Mouse (Mus musculus): ENCODE measurements at regions not wholly inside any gene's neighbourhood (a gene's known extent, or its start where the extent isn't known, plus 50 kb on each side); places are given as distances from the start of the nearest gene placed in this dataset.

GRCm38 (mm10) chr15:61380666-61381065 is 457.9 kb upstream of the A1bg start:
- Histone ChIP-seq H3K27ac (no peak overlapping the region), H3K9ac (no peak overlapping the region), H3K27me3 (no peaks in the 10 kb centered on the region), H3K4me2 (replicated peaks) (no peak overlapping the region), H3K36me3 (no peaks in the 10 kb centered on the region), H3K9me3 (no peaks in the 10 kb centered on the region), H3K4me3 (no peak overlapping the region), H3K4me1 (no peaks in the 10 kb centered on the region)
- no peak for ATAC-seq (ENCODE audit: insufficient number of reproducible peaks, insufficient read depth, low FRiP score, low TSS enrichment)
- WGBS, result 48% methylated on average over 3 of the region's 3 CpGs

- Histone ChIP-seq H3K27me3 (no peaks in the 10 kb centered on the region), H3K4me1 (no peaks in the 10 kb centered on the region), H3K36me3 (no peaks in the 10 kb centered on the region), H3K4me3 (no peak overlapping the region), H3K9ac (no peak overlapping the region), H3K9me3 (no peaks in the 10 kb centered on the region), H3K27ac (no peak overlapping the region), H3K4me2 (replicated peaks) (no peak overlapping the region)
- ATAC-seq (ENCODE audit: insufficient number of reproducible peaks, insufficient read depth, low FRiP score, low TSS enrichment), result no peak
- 70% methylated on average over 3 of the region's 3 CpGs for WGBS
Observed at GRCm38 (mm10) chr15:61366276-61366675, 443.5 kb upstream of the A1bg start.

- ATAC-seq (ENCODE audit: insufficient number of reproducible peaks, insufficient read depth, low FRiP score, low TSS enrichment), result no peak
- H3K4me3 ChIP-seq, result no peak overlapping the region
- H3K4me1 ChIP-seq, result no peaks in the 10 kb centered on the region
- no peak overlapping the region for H3K27ac ChIP-seq
- H3K4me2 ChIP-seq (replicated peaks), result no peak overlapping the region
- no peaks in the 10 kb centered on the region for H3K27me3 ChIP-seq
- WGBS, result 82% methylated on average over 5 of the region's 5 CpGs
- no peaks in the 10 kb centered on the region for H3K9me3 ChIP-seq
- no peak overlapping the region for H3K9ac ChIP-seq
- no peaks in the 10 kb centered on the region for H3K36me3 ChIP-seq
Observed at GRCm38 (mm10) chr15:61365511-61365910, 442.7 kb upstream of the A1bg start.

DNA sequence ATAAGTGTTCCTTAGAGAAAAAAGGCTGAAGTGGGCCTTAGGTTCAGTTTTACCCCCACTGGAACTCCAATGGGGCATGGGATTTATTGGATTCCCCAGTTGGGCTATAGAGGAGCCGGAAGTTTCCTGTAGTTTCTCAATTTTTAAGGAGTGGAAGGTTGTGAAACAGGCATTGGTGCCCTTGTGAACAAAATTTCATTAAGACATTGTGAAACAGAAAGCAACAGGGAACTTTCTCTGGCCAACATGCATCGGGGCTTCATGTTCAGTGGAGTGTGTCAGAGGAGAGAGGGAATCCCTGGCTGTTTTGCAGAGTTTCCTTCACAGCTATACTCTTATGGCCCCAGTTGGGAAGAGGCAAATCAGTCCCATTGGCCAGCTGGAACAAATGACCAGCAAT is 441.6 kb upstream of the A1bg start:
- no peak overlapping the region for H3K4me3 ChIP-seq
- no peak overlapping the region for H3K9ac ChIP-seq
- no peaks in the 10 kb centered on the region for H3K36me3 ChIP-seq
- 85% methylated on average over 2 of the region's 2 CpGs for WGBS
- no peak overlapping the region for H3K4me2 ChIP-seq (replicated peaks)
- no peaks in the 10 kb centered on the region for H3K9me3 ChIP-seq
- H3K27me3 ChIP-seq, result no peaks in the 10 kb centered on the region
- no peaks in the 10 kb centered on the region for H3K4me1 ChIP-seq
- H3K27ac ChIP-seq, result no peak overlapping the region
- no peak for ATAC-seq (ENCODE audit: insufficient number of reproducible peaks, insufficient read depth, low FRiP score, low TSS enrichment)

DNA sequence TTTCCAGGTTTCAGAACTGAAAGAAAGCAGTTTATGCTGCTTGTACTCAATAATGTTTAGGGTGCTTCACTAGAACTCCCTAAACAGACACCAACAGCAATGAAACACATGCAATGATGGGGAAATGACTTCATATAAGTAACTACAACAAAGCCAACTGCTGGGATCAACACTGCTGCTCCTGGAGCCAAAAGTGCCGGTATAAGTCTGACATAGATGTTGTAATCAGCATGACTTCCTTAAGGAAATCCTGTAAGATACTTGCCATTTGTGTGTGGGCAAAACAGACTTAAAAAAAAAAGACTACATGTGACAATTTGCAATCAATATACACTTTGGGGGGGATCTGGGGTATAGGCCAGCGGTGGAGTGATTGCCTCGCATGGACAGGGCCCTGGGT is 438.4 kb upstream of the A1bg start:
- Histone ChIP-seq H3K9me3 (no peaks in the 10 kb centered on the region), H3K27me3 (no peaks in the 10 kb centered on the region), H3K27ac (no peak overlapping the region), H3K4me3 (no peak overlapping the region), H3K4me2 (replicated peaks) (no peak overlapping the region), H3K9ac (no peak overlapping the region), H3K36me3 (no peaks in the 10 kb centered on the region), H3K4me1 (no peaks in the 10 kb centered on the region)
- 79% methylated on average over 3 of the region's 3 CpGs for WGBS
- no peak for ATAC-seq (ENCODE audit: insufficient number of reproducible peaks, insufficient read depth, low FRiP score, low TSS enrichment)

- Histone ChIP-seq H3K36me3 (no peaks in the 10 kb centered on the region), H3K9me3 (no peaks in the 10 kb centered on the region), H3K4me3 (no peak overlapping the region), H3K27ac (no peak overlapping the region), H3K4me1 (no peaks in the 10 kb centered on the region; the same call in 1 of the 2 replicates), H3K9ac (no peak overlapping the region), H3K4me2 (replicated peaks) (no peak overlapping the region), H3K27me3 (no peaks in the 10 kb centered on the region)
- ATAC-seq (ENCODE audit: insufficient number of reproducible peaks, insufficient read depth, low FRiP score, low TSS enrichment), result no peak
Observed at GRCm38 (mm10) chr15:61355344-61355743, 432.5 kb upstream of the A1bg start.

- H3K9me3 ChIP-seq, result no peaks in the 10 kb centered on the region
- H3K4me3 ChIP-seq, result no peak overlapping the region
- H3K9ac ChIP-seq, result no peak overlapping the region
- H3K27ac ChIP-seq, result no peak overlapping the region
- no peaks in the 10 kb centered on the region for H3K27me3 ChIP-seq
- H3K4me2 ChIP-seq (replicated peaks), result no peak overlapping the region
- 50% methylated on average over 5 of the region's 5 CpGs for WGBS
- ATAC-seq (ENCODE audit: insufficient number of reproducible peaks, insufficient read depth, low FRiP score, low TSS enrichment), result no peak
- no peaks in the 10 kb centered on the region for H3K36me3 ChIP-seq
- H3K4me1 ChIP-seq, result no peaks in the 10 kb centered on the region; the same call in 1 of the 2 replicates
Observed at GRCm38 (mm10) chr15:61351729-61352342, 429.0 kb upstream of the A1bg start.

- H3K9me3 ChIP-seq, result no peaks in the 10 kb centered on the region
- no peak overlapping the region for H3K4me3 ChIP-seq
- no peak overlapping the region for H3K27ac ChIP-seq
- 59% methylated on average over 4 of the region's 4 CpGs for WGBS
- no peaks in the 10 kb centered on the region for H3K27me3 ChIP-seq
- H3K9ac ChIP-seq, result no peak overlapping the region
- H3K4me1 ChIP-seq, result no peaks in the 10 kb centered on the region
- no peak overlapping the region for H3K4me2 ChIP-seq (replicated peaks)
- no peak for ATAC-seq (ENCODE audit: insufficient number of reproducible peaks, insufficient read depth, low FRiP score, low TSS enrichment)
- no peaks in the 10 kb centered on the region for H3K36me3 ChIP-seq
Observed at GRCm38 (mm10) chr15:61345101-61345500, 422.3 kb upstream of the A1bg start.

DNA sequence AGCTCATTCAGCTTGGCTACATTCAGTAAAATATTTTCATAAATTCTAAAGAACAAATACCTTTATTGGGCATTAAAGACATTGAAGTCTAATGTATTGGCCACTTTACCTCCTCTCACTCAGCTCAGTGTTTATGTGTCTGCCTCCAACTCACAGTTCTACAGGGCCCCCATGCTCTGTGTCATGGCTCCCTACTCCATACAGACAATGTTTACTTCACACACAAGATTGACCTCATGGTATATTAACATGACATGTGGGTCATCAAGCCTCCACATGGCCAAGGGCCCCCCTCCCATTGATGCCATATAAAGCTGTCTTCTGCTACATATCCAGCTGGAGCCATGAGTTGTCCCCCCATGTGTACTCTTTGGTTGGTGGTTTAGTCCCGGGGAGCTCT is 419.8 kb upstream of the A1bg start:
- WGBS, result 89% methylated on average over 1 of the region's 1 CpGs
- no peak overlapping the region for H3K4me3 ChIP-seq
- ATAC-seq (ENCODE audit: insufficient number of reproducible peaks, insufficient read depth, low FRiP score, low TSS enrichment), result no peak

DNA sequence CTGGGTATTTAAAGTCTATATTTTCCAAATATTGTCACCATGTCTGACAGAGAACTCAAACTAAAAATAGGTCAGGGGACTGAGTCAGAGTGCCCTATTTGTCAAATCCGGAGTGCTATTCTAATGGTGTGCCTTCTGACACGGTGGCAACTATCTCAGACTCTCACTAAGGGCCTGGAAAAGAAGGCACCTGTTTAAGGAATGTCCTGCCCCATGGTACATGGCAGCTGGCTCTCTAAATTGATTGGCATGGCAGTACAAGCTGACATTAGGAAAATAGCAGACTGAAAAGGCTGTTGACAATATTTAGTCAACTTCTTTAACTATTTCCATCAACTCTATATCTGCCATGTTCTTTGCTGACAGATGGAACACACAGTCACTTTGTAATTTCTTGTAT is 405.1 kb upstream of the A1bg start:
- no peak for ATAC-seq (ENCODE audit: insufficient number of reproducible peaks, insufficient read depth, low FRiP score, low TSS enrichment)
- H3K27me3 ChIP-seq, result no peaks in the 10 kb centered on the region
- H3K36me3 ChIP-seq, result no peaks in the 10 kb centered on the region
- 76% methylated on average over 2 of the region's 2 CpGs for WGBS
- no peak overlapping the region for H3K9ac ChIP-seq
- H3K4me2 ChIP-seq (replicated peaks), result no peak overlapping the region
- H3K4me1 ChIP-seq, result no peaks in the 10 kb centered on the region
- no peak overlapping the region for H3K4me3 ChIP-seq
- H3K27ac ChIP-seq, result no peak overlapping the region
- H3K9me3 ChIP-seq, result no peaks in the 10 kb centered on the region

More for the DNA sequence above, 419.8 kb upstream of the A1bg start:
- Histone ChIP-seq H3K9me3 (no peaks in the 10 kb centered on the region), H3K9ac (no peak overlapping the region), H3K4me2 (replicated peaks) (no peak overlapping the region), H3K4me1 (no peaks in the 10 kb centered on the region), H3K27me3 (no peaks in the 10 kb centered on the region), H3K36me3 (no peaks in the 10 kb centered on the region), H3K27ac (no peak overlapping the region)

DNA sequence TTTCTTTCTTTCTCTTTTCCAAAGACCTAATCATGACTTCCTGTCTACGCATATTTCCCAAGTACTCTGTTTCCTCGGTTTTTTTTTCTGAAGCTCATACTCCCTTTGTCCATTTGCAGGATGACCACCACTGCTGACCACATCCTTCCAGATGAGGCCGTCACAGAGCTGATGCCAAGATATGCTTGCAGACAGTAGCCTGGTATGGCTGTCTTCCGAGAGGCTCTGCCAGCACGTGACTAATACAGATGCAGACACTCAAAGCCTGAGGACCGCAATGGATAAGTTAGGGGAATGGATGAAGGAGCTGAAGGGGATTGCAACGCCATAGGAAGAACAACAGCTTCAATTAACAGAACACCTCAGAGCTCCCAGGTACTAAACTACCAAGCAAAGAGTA is 399.4 kb upstream of the A1bg start:
- no peaks in the 10 kb centered on the region for H3K9me3 ChIP-seq
- H3K4me3 ChIP-seq, result no peak overlapping the region
- H3K4me2 ChIP-seq (replicated peaks), result no peak overlapping the region
- H3K27me3 ChIP-seq, result no peaks in the 10 kb centered on the region
- H3K4me1 ChIP-seq, result no peaks in the 10 kb centered on the region
- WGBS, result 88% methylated on average over 7 of the region's 7 CpGs
- no peak for ATAC-seq (ENCODE audit: insufficient number of reproducible peaks, insufficient read depth, low FRiP score, low TSS enrichment)
- no peak overlapping the region for H3K27ac ChIP-seq
- H3K9ac ChIP-seq, result no peak overlapping the region
- H3K36me3 ChIP-seq, result no peaks in the 10 kb centered on the region

DNA sequence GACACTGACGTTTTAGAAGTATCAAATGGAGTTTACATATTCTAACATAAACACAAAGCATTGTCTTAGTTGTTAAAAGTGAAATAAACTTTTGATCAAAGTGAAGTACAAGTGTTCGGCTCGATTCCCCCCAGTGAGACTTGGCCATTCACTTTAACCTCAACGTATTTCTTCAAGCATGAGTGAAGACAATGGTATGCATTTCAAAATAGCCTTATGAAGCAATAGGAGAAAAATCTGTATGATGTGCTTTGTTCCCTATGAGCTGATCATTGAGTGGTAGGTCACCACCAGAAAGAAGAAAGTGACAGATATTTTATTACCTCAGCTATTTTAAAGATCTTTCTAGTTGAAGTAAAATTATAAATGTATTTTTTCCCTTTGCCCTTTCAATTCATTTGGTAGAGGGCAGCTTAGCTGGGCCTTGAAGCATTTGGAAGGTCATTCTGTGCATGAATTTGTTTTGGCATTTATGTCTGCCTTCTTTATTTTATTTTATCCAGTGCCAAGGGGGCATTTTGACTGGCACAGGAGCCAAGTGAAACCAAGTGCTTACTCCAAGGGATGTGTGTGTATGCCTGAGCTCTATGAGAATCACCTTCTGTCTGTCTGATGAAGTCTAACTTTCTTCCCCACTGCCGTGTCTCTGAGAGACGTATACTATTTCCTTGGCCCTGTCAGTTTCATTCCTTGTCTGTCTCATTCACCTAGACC is 386.8 kb upstream of the A1bg start:
- 76% methylated on average over 6 of the region's 6 CpGs for WGBS
- Histone ChIP-seq H3K36me3 (no peaks in the 10 kb centered on the region), H3K9ac (no peak overlapping the region), H3K27ac (no peak overlapping the region), H3K4me2 (replicated peaks) (no peak overlapping the region), H3K4me3 (no peak overlapping the region), H3K27me3 (no peaks in the 10 kb centered on the region), H3K4me1 (no peaks in the 10 kb centered on the region), H3K9me3 (no peaks in the 10 kb centered on the region)
- ATAC-seq (ENCODE audit: insufficient number of reproducible peaks, insufficient read depth, low FRiP score, low TSS enrichment), result no peak
